Mouse (Mus musculus): ENCODE data around the gene Cyb5d2.
A peak's percentile ranks its signal among the peaks of the same experiment; 100 is the strongest.

Cyb5d2 gene

DNA sequence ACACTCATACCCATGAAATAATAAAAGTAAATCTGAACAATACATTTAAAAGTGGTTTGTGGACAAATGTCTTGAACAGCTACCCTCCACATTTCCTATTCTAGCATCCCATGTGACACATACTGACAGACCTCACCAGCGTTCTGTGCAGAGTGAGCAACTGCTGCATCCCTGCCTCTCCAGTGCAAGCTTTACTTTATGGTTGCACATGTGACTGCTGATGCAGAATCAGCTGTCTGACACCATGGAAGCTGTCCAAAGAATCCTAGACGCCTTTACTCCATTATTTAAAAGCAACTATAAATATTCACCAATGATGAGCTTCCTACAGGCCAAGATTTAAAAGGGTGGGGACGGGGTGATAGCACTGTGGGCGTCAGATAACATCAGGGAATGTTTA is 24.5 kb downstream of the Cyb5d2 start:
- DNase-seq: no peak

GRCm38 (mm10) chr11:72770816-72771215 is 25.1 kb downstream of the Cyb5d2 start:
- DNase-seq: no peak

DNA sequence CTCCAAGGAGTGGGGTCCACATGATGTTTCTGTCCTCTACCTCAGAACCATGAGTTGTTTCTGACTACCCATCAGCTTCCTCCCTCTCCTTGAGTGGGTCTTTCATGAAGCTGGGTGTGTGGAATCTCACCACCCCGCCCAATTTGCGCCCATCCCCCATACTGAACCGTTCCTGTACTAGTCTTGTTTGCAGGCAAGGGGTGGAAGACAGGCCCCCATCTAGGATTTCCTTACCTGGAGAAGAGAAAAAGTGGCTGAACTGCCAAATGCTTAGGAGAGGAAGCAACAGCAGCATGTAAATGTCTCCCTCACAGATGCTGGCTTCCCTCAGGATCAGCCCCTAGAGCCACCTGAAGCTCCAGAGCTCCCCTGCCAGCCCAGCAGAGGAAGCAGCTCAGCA is 25.6 kb downstream of the Cyb5d2 start:
- DNase-seq: no peak

DNA sequence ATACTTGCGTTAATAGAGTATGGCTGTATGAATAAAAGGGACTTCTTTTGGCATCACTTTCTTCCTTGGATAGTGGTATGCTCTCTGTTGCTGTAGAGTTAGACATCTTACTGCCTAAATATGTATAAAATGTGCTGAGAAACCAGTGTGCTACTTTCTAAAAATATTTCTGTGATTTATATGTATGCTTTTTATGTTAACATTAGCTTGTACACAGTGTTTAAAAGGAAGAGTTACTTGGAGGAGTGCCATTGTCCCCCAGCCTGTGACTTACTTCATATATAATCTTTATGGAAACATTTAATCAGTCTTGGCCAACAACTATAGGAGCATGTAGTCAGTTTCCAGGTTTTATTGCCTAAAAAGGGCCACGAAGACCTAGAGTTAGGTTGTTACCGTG is 26.9 kb downstream of the Cyb5d2 start:
- DNase-seq: no peak

DNA sequence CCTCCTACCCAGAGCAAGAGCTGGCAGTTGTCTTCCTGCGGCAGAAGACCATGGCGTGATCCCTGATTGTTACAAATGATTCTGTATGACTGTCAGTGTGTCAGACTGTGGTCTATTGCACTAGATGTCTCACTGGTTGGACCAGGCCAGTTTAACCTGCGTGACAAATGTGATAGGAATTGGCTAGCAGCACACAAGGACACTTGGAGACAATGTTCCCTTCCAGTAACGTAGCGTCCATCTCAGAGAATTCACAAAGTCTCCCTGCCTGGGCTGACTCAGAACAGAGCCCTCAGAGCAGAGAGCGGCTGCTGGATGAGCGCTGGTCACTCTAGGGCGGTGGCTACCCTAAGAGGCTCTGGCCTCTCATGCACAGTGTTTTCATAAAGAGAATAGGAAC is 28.2 kb downstream of the Cyb5d2 start:
- no peak for DNase-seq

DNA sequence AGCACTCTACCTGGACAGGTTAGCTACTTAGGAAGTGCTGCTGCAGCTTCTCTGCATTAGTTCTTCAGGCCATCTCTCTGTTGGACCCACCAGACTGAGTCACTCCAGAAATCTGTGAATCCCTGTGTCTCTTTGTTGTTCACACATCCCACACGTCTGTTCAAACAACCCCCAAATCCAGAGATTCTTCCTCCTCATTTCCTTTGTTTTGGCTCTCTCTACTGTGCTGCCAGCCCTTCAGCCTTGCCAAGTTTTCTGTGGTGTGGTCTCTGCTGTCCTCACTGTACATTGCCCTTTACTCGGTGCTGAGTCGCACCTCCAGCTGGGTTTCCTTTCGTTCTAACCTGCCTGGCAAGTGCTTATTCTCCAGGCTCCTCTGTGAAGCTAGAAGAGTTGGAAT is 31.7 kb downstream of the Cyb5d2 start:
- no peak for DNase-seq

- DNase-seq: no peak
Observed at GRCm38 (mm10) chr11:72760781-72761180, 35.2 kb downstream of the Cyb5d2 start.

DNA sequence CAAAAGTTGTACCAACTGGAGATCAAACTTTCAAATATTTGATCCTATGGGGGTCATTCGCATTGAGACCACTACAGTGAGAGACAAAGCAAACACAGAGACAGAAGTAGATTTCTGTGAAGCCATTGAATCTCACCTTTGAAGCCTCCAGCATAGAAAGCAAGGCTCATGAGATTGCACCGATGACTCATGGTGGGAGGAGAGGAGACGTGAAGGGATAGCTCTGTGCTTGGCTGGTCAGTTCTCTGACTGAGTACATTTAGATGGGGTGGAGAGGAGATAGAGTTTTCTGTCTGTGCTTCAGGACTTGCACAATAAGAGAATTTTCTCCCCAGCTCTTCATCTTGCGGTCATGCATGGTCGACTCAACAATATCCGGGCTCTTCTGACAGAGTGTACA is 36.4 kb downstream of the Cyb5d2 start:
- DNase-seq: no peak

DNA sequence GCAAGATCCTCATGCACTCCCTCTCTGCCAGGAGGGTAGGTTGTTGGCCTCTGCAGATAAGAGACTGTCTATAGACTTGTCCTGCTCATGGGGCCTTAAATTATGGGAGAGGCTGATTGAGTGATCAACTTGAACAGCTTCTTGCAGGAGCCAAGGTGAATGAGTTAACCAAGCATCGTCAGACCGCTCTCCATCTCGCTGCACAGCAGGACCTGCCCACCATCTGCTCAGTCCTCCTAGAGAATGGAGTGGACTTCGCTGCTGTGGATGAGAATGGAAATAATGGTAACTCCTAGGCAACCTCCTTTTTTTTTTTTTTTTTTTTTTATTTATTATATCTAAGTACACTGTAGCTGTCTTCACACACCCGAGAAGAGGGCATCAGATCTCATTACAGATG is 37.6 kb downstream of the Cyb5d2 start:
- DNase-seq: peak; percentile 31 to 39

DNA sequence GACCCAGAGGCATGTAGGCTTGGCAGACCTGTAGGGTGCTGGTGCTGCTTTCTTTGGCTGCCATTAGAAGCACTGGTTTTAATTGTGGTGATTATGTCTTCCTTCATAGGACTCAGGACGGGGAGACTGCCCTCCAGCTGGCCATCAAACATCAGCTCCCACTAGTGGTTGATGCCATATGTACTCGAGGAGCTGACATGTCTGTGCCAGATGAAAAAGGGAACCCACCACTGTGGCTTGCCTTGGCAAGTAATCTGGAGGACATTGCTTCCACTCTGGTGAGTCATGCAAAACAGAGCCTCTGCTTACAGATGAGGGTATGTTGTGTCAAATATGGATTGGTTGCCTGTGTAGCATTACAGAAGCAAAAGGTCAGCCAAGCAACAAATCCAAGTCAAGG is 44.0 kb downstream of the Cyb5d2 start:
- DNase-seq: no peak

GRCm38 (mm10) chr11:72739048-72739447 is 56.9 kb downstream of the Cyb5d2 start:
- no peak for DNase-seq

DNA sequence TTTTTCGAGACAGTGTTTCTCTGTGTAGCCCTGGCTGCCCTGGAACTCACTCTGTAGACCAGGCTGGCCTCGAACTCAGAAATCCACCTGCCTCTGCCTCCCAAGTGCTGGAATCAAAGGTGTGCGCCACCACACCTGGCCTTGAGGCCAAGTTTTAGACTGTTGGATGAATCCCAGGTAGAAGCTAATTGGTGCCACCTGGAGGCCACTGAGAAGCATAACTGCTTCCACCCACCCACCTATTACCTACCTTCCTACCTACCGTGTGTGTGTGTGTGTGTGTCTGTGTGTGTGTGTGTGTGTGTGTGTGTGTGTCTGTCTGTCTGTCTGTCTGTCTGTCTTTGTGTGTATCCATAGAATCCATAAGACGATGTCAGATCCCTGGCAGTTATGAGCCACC is 58.4 kb downstream of the Cyb5d2 start:
- DNase-seq: peak; percentile 12 to 18

DNA sequence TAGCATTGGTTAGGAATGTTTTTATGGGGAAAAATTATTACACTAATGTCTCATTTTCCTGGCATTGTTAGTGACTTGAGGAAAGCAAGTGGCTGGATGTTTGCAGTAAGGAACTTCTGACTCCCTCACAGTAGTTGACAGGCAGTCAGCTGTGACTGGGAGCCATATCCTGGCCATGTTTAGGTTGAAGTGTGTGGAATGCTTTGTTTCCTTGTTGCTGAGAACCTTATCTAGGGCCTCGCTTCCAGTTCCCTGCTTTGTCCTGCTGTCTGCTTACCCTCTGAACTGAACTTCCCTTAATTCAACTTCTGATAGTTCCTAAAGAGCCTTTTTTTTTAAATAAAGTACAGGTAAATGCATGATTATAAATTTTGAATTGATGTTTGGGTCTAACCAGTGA is 59.6 kb downstream of the Cyb5d2 start:
- DNase-seq: no peak

- no peak for DNase-seq
Observed at GRCm38 (mm10) chr11:72735519-72735860, 60.5 kb downstream of the Cyb5d2 start.

- no peak for DNase-seq
Observed at GRCm38 (mm10) chr11:72734840-72735518, 61.0 kb downstream of the Cyb5d2 start.

DNA sequence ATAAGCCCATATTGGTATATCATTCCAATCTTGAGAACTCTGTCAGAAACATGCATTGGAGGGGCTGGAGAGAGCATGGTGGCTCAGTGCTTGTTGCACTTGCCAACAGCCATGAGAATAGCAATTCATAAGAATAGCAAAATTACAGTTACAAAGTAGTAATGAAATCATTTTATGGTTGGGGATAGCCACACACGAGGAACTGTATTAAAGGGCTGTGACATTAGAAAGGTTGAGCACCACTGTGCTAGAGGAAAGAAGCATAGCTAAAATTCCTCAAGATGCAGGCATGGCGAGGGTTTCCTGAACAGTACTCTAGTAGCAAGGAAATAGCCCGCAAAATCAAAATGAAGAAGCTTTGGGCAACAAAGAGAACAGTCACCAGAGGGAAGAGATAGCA is 62.2 kb downstream of the Cyb5d2 start:
- no peak for DNase-seq

Data from cerebellum, postnatal 36 days (tissue).